Mouse (Mus musculus): ENCODE results near the gene Mctp2. TPM values are rescaled to one million over a fixed set of nuclear protein-coding genes. Genes with fewer than 3 reads are reported as not detected.

Gene Mctp2
- polyA plus RNA-seq, 1 experiment: 3.7 TPM

DNA sequence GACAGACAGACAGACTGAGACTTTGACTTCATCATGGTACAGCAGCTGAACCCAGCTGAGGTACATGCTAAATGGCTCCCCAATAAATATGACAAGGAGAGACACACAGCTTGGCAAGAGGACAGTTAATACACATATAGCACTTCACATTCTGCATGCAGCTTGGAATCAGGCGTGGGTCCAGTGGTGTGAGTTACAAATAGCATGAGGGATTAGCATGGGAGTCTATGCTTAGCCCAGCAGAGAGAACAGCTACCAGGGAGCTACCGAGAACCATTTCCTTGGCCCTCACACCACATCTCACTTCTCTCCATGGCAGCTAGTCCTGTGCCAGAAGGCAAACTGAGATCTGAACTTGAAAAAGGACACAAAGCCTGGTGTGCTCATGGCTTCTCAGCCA is 137.1 kb downstream of the Mctp2 start:
- TF ChIP-seq POLR2A (IDR thresholded peaks at IDR 0.05; ENCODE audit: control insufficient read depth, extremely low read depth, insufficient read depth, low read length, poor library complexity) (no peak), CTCF (IDR thresholded peaks at IDR 0.05; ENCODE audit: borderline replicate concordance, control insufficient read depth, extremely low read depth, insufficient read depth, low read length, poor library complexity) (no peak)
- Histone ChIP-seq H3K36me3 (ENCODE audit: control insufficient read depth, insufficient read depth, low read length) (no peaks in the 10 kb centered on the region), H3K27me3 (ENCODE audit: control insufficient read depth, insufficient read depth, low read length) (no peaks in the 10 kb centered on the region), H3K4me3 (ENCODE audit: control insufficient read depth, insufficient read depth, low read length) (no peak overlapping the region), H3K4me1 (replicated peaks; ENCODE audit: control insufficient read depth, insufficient read depth, low read length) (no peaks in the 10 kb centered on the region), H3K27ac (ENCODE audit: control insufficient read depth, insufficient read depth, low read length) (no peak overlapping the region)
- DNase-seq: no peak
- 92% methylated on average over 2 of the region's 2 CpGs for WGBS

DNA sequence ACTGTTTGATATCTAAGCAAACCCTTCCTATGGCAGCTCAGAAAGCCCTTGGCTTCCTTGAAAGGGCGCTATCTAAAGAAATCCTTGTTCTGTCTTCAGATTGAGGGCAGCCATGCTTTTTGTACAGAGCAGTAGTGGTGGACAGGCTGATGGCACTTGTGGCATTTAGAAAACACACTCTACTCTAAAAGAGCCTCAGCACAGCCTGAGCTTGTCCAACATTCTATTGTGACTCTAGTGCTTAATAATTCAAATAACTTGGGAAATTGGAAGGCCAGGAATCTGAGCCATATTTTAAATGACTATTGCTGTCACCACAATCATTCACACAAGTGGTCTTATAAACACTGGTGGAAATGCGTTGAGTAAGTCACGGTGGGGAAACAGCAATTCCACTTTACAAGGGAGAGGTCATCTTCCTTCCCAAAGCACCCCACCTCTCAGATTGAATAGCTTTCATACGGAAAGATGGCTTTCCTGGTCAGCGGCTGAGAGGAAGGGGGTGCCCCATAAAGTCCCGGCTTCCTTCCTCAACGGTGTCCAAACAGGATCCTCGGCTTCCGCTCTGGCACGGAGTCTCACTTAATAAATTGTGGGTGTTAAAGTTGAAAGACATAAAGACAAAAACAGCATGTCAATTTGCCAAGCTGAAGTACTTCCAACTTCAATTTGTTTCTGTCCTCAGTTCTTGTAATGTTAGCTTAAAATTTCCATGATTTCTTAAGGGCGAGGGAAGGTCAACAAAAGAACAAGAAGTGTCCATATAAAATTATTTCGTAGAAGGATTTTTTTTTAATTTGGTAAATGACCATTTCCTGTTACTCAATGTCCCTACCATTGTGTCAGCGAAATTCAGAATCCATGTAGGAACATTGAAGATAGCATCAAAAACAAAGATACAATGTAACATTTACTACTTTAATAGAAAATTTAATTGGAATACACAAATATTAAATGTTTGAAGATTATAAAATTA is 140.4 kb downstream of the Mctp2 start:
- Histone ChIP-seq H3K4me3 (ENCODE audit: control insufficient read depth, insufficient read depth, low read length) (no peak overlapping the region), H3K27ac (ENCODE audit: control insufficient read depth, insufficient read depth, low read length) (no peak overlapping the region), H3K36me3 (ENCODE audit: control insufficient read depth, insufficient read depth, low read length) (no peaks in the 10 kb centered on the region), H3K27me3 (ENCODE audit: control insufficient read depth, insufficient read depth, low read length) (no peaks in the 10 kb centered on the region), H3K4me1 (replicated peaks; ENCODE audit: control insufficient read depth, insufficient read depth, low read length) (no peaks in the 10 kb centered on the region)
- WGBS: 87% methylated on average over 13 of the region's 13 CpGs
- TF ChIP-seq CTCF (IDR thresholded peaks at IDR 0.05; ENCODE audit: borderline replicate concordance, control insufficient read depth, extremely low read depth, insufficient read depth, low read length, poor library complexity) (no peak), POLR2A (IDR thresholded peaks at IDR 0.05; ENCODE audit: control insufficient read depth, extremely low read depth, insufficient read depth, low read length, poor library complexity) (no peak)
- no peak for DNase-seq

DNA sequence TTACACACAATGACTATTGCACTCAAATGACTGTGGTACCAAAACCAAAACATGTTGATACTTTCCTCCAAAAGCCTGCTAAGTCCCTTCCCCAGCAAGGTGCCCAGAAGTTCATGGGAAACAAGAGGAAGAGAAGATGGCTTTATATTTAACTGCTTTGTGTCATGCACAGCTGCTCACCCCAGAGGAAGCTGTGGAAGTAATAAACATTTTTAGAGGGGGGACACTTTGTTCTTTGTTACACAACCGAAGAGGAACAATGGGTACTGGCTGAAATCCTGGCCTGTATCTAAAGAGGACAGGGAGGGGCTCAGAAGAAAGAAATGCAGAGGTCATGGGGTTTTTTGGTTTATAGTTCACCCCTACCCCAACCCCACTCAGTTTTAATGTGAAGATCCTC is 144.2 kb downstream of the Mctp2 start:
- DNase-seq: no peak
- Histone ChIP-seq H3K4me3 (ENCODE audit: control insufficient read depth, insufficient read depth, low read length) (no peak overlapping the region), H3K27me3 (ENCODE audit: control insufficient read depth, insufficient read depth, low read length) (no peaks in the 10 kb centered on the region), H3K4me1 (replicated peaks; ENCODE audit: control insufficient read depth, insufficient read depth, low read length) (no peaks in the 10 kb centered on the region), H3K36me3 (ENCODE audit: control insufficient read depth, insufficient read depth, low read length) (no peaks in the 10 kb centered on the region), H3K27ac (ENCODE audit: control insufficient read depth, insufficient read depth, low read length) (no peak overlapping the region)
- TF ChIP-seq CTCF (IDR thresholded peaks at IDR 0.05; ENCODE audit: borderline replicate concordance, control insufficient read depth, extremely low read depth, insufficient read depth, low read length, poor library complexity) (no peak), POLR2A (IDR thresholded peaks at IDR 0.05; ENCODE audit: control insufficient read depth, extremely low read depth, insufficient read depth, low read length, poor library complexity) (no peak)
- 48% methylated on average over 1 of the region's 1 CpGs for WGBS

DNA sequence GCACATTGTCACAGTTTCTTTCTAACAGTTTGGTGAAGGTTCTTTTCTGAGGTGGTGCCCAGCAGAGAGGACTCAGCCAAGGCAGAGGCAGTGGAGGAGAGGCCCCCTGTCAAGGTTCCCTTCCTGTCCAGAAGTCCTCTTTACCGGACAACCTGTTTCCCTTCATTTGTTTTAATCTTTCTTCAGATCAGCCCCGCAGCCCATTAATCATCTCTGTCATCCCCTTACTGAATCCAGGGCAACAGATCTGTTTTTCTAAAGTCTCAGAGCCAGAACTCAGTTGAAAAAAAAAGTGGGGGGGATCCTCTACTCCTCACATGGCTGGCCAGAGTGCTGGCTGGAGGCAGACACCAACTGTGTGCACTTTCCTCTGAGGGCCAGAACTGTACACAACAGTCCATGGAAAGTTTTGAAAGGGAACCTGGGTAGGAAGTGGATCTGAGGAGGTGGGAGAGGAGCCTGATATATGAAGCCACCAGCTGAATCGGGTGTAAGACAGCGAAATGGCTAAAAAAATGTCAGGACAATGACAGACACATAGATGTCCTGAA is 146.8 kb downstream of the Mctp2 start:
- Histone ChIP-seq H3K4me1 (replicated peaks; ENCODE audit: control insufficient read depth, insufficient read depth, low read length) (no peaks in the 10 kb centered on the region), H3K27me3 (ENCODE audit: control insufficient read depth, insufficient read depth, low read length) (no peaks in the 10 kb centered on the region), H3K4me3 (ENCODE audit: control insufficient read depth, insufficient read depth, low read length) (no peak overlapping the region), H3K36me3 (ENCODE audit: control insufficient read depth, insufficient read depth, low read length) (no peaks in the 10 kb centered on the region), H3K27ac (ENCODE audit: control insufficient read depth, insufficient read depth, low read length) (no peak overlapping the region)
- 76% methylated on average over 4 of the region's 4 CpGs for WGBS
- no peak for TF ChIP-seq POLR2A (IDR thresholded peaks at IDR 0.05; ENCODE audit: control insufficient read depth, extremely low read depth, insufficient read depth, low read length, poor library complexity)
- no peak for TF ChIP-seq CTCF (IDR thresholded peaks at IDR 0.05; ENCODE audit: borderline replicate concordance, control insufficient read depth, extremely low read depth, insufficient read depth, low read length, poor library complexity)
- no peak for DNase-seq

DNA sequence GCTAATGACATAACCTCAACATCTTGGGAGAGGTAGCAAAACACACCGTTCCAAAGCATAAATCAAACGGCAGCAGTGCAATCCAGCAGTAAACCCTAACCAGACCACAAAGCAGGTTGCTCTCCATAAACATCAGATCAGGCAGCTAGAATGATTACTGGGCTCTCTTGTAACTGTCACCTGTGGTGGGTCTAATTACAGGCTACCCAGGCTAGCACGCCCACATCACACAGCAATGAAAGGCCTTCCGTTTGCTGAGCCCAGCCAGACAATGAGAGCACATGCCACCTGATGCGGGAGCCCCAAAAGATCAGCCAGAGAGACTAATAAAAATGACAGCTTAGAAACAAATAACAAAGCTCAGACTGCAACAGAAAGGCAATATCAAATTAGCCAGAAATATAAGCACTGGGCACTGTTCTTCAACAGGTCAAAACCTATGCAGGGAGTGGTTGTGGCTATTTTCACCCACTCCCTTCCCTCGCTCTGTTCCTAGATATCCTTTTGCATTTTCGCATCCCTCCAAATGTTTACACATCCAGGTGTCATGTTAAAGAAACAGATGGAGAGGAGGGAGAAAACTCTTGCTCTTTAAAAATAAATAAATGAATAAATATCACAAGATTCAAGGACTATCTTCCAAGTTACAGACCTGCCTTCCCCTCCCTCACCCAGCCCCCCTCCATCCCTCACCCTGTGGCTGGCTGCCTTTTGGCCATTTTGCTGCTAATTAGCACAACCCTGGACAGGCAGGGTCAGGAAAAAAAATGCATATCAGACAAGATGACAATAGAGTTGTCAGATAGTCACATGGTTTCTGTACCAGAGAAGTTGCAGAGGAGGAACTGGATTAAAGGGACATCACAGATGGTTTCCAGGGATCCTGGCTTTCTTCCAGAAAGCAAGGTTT is 155.4 kb downstream of the Mctp2 start:
- WGBS: 87% methylated on average over 7 of the region's 7 CpGs
- TF ChIP-seq POLR2A (IDR thresholded peaks at IDR 0.05; ENCODE audit: control insufficient read depth, extremely low read depth, insufficient read depth, low read length, poor library complexity) (no peak), CTCF (IDR thresholded peaks at IDR 0.05; ENCODE audit: borderline replicate concordance, control insufficient read depth, extremely low read depth, insufficient read depth, low read length, poor library complexity) (no peak)
- H3K4me3 ChIP-seq (ENCODE audit: control insufficient read depth, insufficient read depth, low read length): no peak overlapping the region
- H3K36me3 ChIP-seq (ENCODE audit: control insufficient read depth, insufficient read depth, low read length): no peaks in the 10 kb centered on the region
- no peaks in the 10 kb centered on the region for H3K27me3 ChIP-seq (ENCODE audit: control insufficient read depth, insufficient read depth, low read length)
- DNase-seq: no peak
- H3K4me1 ChIP-seq (replicated peaks; ENCODE audit: control insufficient read depth, insufficient read depth, low read length): no peaks in the 10 kb centered on the region
- H3K27ac ChIP-seq (ENCODE audit: control insufficient read depth, insufficient read depth, low read length): no peak overlapping the region

DNA sequence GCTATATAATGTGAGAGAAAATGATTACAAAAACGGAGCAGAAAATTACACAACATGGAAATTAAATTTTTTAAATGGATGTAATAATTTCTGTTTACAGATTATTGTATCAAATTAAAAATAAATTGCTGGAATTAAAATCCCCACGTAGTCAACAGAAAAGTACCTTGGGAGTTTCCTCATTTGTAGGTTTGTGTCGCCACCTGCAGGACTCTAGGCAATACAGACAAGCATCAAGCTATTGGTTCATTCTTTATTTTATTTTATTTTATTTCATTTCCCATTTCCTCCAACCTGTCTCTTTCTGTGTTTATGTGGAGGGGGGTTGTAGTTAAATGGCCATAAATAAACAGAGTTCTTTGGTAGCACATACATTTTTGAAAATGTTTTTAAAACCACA is 157.3 kb downstream of the Mctp2 start:
- no peaks in the 10 kb centered on the region for H3K27me3 ChIP-seq (ENCODE audit: control insufficient read depth, insufficient read depth, low read length)
- H3K36me3 ChIP-seq (ENCODE audit: control insufficient read depth, insufficient read depth, low read length): no peaks in the 10 kb centered on the region
- no peaks in the 10 kb centered on the region for H3K4me1 ChIP-seq (replicated peaks; ENCODE audit: control insufficient read depth, insufficient read depth, low read length)
- no peak for TF ChIP-seq POLR2A (IDR thresholded peaks at IDR 0.05; ENCODE audit: control insufficient read depth, extremely low read depth, insufficient read depth, low read length, poor library complexity)
- TF ChIP-seq CTCF (IDR thresholded peaks at IDR 0.05; ENCODE audit: borderline replicate concordance, control insufficient read depth, extremely low read depth, insufficient read depth, low read length, poor library complexity): no peak
- H3K27ac ChIP-seq (ENCODE audit: control insufficient read depth, insufficient read depth, low read length): no peak overlapping the region
- 82% methylated on average over 3 of the region's 3 CpGs for WGBS
- no peak overlapping the region for H3K4me3 ChIP-seq (ENCODE audit: control insufficient read depth, insufficient read depth, low read length)
- DNase-seq: no peak
